Mouse (Mus musculus): ENCODE results near the gene Olfr1368. TPM values are rescaled to one million over a fixed set of nuclear protein-coding genes. Genes with fewer than 3 reads are reported as not detected.
A peak's percentile ranks its signal among the peaks of the same experiment; 100 is the strongest.

Gene Olfr1368
- not detected in 2 replicates for polyA plus RNA-seq (2015; fragmentation: Nextera tagmentation; extraction: Ambion mirVana)

GRCm38 (mm10) chr13:21145767-21146166 lies at the start of gene Olfr1368:
TSS of gene Olfr1368 (minus strand) at chr13:21145867.
- no peaks in the 10 kb centered on the region for H3K27me3 ChIP-seq (ENCODE audit: control insufficient read depth, insufficient read depth, low read depth, low read length)
- no peak within 1 kb of the TSS for H3K4me3 ChIP-seq (ENCODE audit: low read length)
- WGBS, result 65% methylated on average over 4 of the region's 4 CpGs
- no peak within 1 kb of the TSS for H3K27ac ChIP-seq (ENCODE audit: low read length)
- H3K4me2 ChIP-seq (ENCODE audit: low read depth, low read length), result no peak within 1 kb of the TSS
- H3K4me1 ChIP-seq (replicated peaks; ENCODE audit: control insufficient read depth, insufficient read depth, low read length), result no peaks in the 10 kb centered on the region
- no peak within 1 kb of the TSS for H3K9ac ChIP-seq (ENCODE audit: low read length)
- no peaks in the 10 kb centered on the region for H3K36me3 ChIP-seq (ENCODE audit: control insufficient read depth, insufficient read depth, low read length)
- ATAC-seq (ENCODE audit: low read depth), result no peak
- no peaks in the 10 kb centered on the region for H3K9me3 ChIP-seq (ENCODE audit: control insufficient read depth, low read length)

DNA sequence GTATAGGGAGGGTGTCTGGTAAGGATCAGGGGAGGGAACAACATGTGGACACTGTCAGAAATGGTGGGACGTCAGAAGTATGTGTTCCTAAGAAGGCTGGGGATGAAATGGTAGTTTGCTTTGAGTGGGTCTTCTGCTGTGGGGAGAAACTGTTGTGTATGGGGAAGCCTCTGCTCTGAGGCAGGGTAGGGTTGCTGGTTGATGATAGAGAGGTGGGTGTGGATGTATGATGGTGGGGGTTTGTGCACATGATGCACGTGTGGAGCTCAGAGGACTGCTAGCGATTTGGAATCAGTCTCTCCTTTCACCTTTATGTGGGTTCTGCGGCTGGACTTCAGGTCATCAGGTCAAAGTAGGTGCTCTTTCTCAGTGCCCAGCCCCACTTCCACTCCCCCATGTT lies 39.9 kb upstream of the Olfr1368 start:
- H3K4me1 ChIP-seq (replicated peaks; ENCODE audit: control insufficient read depth, insufficient read depth, low read length), result peaks cover 10% of the 10 kb centered on the region
- ATAC-seq (ENCODE audit: low read depth), result no peak
- peaks cover 44% of the 10 kb centered on the region for H3K36me3 ChIP-seq (ENCODE audit: control insufficient read depth, insufficient read depth, low read length)
- H3K4me3 ChIP-seq (ENCODE audit: low read length), result no peak overlapping the region
- 83% methylated on average over 4 of the region's 4 CpGs for WGBS
- H3K27ac ChIP-seq (ENCODE audit: low read length), result no peak overlapping the region
- no peaks in the 10 kb centered on the region for H3K27me3 ChIP-seq (ENCODE audit: control insufficient read depth, insufficient read depth, low read depth, low read length)
- H3K9me3 ChIP-seq (ENCODE audit: control insufficient read depth, low read length), result no peaks in the 10 kb centered on the region
- H3K4me2 ChIP-seq (ENCODE audit: low read depth, low read length), result no peak overlapping the region
- H3K9ac ChIP-seq (ENCODE audit: low read length), result no peak overlapping the region

- Histone ChIP-seq H3K27me3 (ENCODE audit: control insufficient read depth, insufficient read depth, low read depth, low read length) (no peaks in the 10 kb centered on the region), H3K36me3 (ENCODE audit: control insufficient read depth, insufficient read depth, low read length) (peaks cover 27% of the 10 kb centered on the region), H3K9ac (ENCODE audit: low read length) (no peak overlapping the region), H3K4me2 (ENCODE audit: low read depth, low read length) (no peak overlapping the region), H3K27ac (ENCODE audit: low read length) (no peak overlapping the region), H3K4me1 (replicated peaks; ENCODE audit: control insufficient read depth, insufficient read depth, low read length) (peaks cover 16% of the 10 kb centered on the region), H3K9me3 (ENCODE audit: control insufficient read depth, low read length) (no peaks in the 10 kb centered on the region), H3K4me3 (ENCODE audit: low read length) (no peak overlapping the region)
- no peak for ATAC-seq (ENCODE audit: low read depth)
- WGBS, result 79% methylated on average over 7 of the region's 7 CpGs
These were observed 38.0 kb upstream of the Olfr1368 start for GRCm38 (mm10) chr13:21183661-21184060.

DNA sequence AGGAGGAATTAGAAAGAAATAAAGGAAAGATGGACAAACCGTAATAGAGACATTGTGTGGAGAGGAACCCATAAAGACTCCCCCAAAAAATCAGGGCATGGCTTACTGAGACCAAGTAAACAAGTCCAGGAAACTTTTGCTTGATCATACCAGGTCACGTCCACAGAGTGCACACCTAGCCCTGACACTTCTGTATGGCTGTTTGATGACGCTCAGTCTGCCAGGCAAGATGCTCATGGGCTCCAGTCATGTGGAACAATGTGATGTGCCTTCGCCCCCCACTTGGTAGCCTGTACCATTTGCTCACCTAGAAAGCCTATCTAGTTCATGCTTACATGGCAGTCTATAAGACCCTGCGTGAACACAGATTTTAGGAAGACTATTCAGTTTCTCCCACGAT lies 37.4 kb upstream of the Olfr1368 start:
- Histone ChIP-seq H3K27me3 (ENCODE audit: control insufficient read depth, insufficient read depth, low read depth, low read length) (no peaks in the 10 kb centered on the region), H3K4me3 (ENCODE audit: low read length) (no peak overlapping the region), H3K4me1 (replicated peaks; ENCODE audit: control insufficient read depth, insufficient read depth, low read length) (peaks cover 20% of the 10 kb centered on the region), H3K36me3 (ENCODE audit: control insufficient read depth, insufficient read depth, low read length) (peaks cover 23% of the 10 kb centered on the region), H3K9me3 (ENCODE audit: control insufficient read depth, low read length) (no peaks in the 10 kb centered on the region), H3K4me2 (ENCODE audit: low read depth, low read length) (no peak overlapping the region), H3K27ac (ENCODE audit: low read length) (no peak overlapping the region), H3K9ac (ENCODE audit: low read length) (no peak overlapping the region)
- no peak for ATAC-seq (ENCODE audit: low read depth)
- WGBS, result 90% methylated on average over 6 of the region's 6 CpGs

DNA sequence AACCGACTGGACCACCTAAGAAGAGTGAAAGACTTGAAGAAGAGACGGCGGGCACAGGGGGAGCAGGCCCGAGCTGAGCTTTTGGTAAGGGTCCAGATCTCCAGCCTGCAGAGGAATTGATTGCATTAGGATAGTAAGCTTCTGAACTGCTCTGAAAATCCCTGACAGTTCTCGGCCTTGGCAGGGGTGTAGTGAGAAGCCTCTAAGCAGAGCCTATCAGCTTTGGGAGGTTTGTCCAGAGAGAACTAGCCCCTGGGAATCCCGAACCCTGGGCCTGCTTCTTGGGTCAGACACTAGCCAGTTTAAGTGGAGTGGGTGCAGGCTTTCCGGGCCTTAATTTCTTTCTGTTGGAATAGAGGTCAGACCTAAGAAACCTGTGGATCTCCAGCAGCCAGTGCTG lies 36.3 kb upstream of the Olfr1368 start:
- Histone ChIP-seq H3K4me1 (replicated peaks; ENCODE audit: control insufficient read depth, insufficient read depth, low read length) (peaks cover 22% of the 10 kb centered on the region), H3K36me3 (ENCODE audit: control insufficient read depth, insufficient read depth, low read length) (peaks cover 16% of the 10 kb centered on the region), H3K9ac (ENCODE audit: low read length) (peak overlapping the region; percentile 57), H3K4me2 (ENCODE audit: low read depth, low read length) (peak overlapping the region; percentile 91), H3K4me3 (ENCODE audit: low read length) (peak overlapping the region; percentile 100), H3K27ac (ENCODE audit: low read length) (no peak overlapping the region), H3K27me3 (ENCODE audit: control insufficient read depth, insufficient read depth, low read depth, low read length) (no peaks in the 10 kb centered on the region), H3K9me3 (ENCODE audit: control insufficient read depth, low read length) (no peaks in the 10 kb centered on the region)
- 53% methylated on average over 7 of the region's 7 CpGs for WGBS
- no peak for ATAC-seq (ENCODE audit: low read depth)

DNA sequence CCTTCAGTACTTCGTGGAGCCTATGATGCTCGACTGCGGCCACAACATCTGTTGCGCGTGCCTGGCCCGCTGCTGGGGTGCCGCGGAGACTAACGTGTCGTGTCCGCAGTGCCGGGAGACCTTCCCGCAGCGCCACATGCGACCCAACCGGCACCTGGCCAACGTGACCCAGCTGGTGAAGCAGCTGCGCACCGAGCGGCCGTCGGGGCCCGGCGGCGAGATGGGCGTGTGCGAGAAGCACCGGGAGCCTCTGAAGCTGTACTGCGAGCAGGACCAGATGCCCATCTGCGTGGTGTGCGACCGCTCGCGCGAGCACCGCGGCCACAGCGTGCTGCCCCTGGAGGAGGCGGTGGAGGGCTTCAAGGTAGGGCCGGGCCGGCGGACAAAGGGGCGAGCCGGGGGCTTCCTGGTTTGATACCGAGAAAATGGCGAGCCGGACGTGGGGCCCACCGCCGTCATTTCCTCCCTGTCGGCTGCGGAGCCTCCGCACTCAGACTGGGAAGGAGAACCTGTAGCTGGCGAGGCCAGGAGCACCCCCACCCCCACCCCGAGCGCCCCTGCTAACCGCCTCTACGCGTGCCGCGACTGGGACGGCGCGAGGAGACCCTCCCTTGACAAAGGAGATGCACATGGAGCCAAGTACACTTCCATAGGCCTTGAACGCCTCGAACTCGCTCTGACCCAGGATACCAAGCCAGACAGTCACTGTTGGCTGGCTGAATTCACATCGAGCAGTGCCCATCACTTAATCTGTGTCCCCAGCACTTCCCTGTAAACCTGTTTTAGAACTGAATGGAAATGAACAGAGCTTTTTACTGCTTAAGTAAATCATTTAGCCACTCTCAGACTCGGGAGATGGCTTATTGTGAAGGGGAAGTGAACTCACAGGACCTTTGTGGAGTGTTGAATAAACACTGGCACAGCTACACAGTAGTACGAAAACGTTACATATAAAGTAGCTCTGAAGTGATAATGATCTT lies 35.2 kb upstream of the Olfr1368 start:
- Histone ChIP-seq H3K36me3 (ENCODE audit: control insufficient read depth, insufficient read depth, low read length) (peaks cover 16% of the 10 kb centered on the region), H3K4me3 (ENCODE audit: low read length) (peak overlapping the region; percentile 100), H3K4me1 (replicated peaks; ENCODE audit: control insufficient read depth, insufficient read depth, low read length) (peaks cover 22% of the 10 kb centered on the region), H3K27me3 (ENCODE audit: control insufficient read depth, insufficient read depth, low read depth, low read length) (no peaks in the 10 kb centered on the region), H3K9ac (ENCODE audit: low read length) (peak overlapping the region; percentile 89), H3K4me2 (ENCODE audit: low read depth, low read length) (peak overlapping the region; percentile 91), H3K9me3 (ENCODE audit: control insufficient read depth, low read length) (no peaks in the 10 kb centered on the region), H3K27ac (ENCODE audit: low read length) (peak overlapping the region; percentile 94)
- ATAC-seq (ENCODE audit: low read depth), result peak; percentile 26
- WGBS, result under 1% methylated on average over 66 of the region's 71 CpGs

DNA sequence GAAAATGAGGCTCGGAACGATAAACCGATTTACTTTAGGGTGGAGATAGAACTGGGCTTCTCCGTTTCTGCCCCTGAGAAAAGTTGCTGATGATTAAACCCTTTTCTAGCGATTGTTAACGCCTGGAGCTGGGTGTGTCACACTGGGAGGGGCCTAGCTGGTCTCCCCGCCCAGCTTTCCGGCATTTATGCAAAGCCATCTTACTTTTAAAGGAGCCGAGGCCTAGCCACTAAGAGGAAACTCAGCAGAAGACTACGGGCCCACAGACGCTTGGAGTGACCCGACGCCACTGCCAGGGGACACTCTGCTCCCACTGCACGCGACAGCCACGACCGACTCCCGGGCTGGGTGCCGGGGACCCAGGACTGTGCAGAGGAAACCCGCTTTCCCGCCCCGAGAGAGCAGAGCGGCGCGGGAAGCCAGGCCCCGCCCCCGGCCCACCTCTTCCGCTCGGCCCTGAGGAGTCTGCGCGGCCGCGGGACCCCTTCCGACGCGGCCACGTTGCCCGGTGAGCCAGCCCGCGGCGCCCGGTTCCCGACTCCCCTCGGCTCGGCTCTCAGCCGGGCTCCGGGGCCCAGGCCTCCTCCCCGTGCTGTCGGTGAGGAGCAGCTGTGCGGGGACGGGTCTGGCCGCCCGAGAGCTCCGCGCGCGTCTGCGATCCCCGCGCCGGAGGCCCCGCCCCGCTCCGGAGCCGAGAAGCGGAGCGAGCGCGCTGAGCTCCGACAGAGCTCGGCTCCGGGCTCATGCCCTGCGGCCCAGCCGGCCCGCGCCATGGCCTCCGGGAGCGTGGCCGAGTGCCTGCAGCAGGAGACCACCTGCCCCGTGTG lies 34.3 kb upstream of the Olfr1368 start:
- peaks cover 22% of the 10 kb centered on the region for H3K4me1 ChIP-seq (replicated peaks; ENCODE audit: control insufficient read depth, insufficient read depth, low read length)
- H3K27me3 ChIP-seq (ENCODE audit: control insufficient read depth, insufficient read depth, low read depth, low read length), result no peaks in the 10 kb centered on the region
- peaks cover 16% of the 10 kb centered on the region for H3K36me3 ChIP-seq (ENCODE audit: control insufficient read depth, insufficient read depth, low read length)
- peak overlapping the region; percentile 100 for H3K4me3 ChIP-seq (ENCODE audit: low read length)
- peak overlapping the region; percentile 89 for H3K9ac ChIP-seq (ENCODE audit: low read length)
- peak overlapping the region; percentile 91 for H3K4me2 ChIP-seq (ENCODE audit: low read depth, low read length)
- no peaks in the 10 kb centered on the region for H3K9me3 ChIP-seq (ENCODE audit: control insufficient read depth, low read length)
- peak; percentile 95 for ATAC-seq (ENCODE audit: low read depth)
- H3K27ac ChIP-seq (ENCODE audit: low read length), result peak overlapping the region; percentile 94
- WGBS, result under 1% methylated on average over 80 of the region's 80 CpGs

DNA sequence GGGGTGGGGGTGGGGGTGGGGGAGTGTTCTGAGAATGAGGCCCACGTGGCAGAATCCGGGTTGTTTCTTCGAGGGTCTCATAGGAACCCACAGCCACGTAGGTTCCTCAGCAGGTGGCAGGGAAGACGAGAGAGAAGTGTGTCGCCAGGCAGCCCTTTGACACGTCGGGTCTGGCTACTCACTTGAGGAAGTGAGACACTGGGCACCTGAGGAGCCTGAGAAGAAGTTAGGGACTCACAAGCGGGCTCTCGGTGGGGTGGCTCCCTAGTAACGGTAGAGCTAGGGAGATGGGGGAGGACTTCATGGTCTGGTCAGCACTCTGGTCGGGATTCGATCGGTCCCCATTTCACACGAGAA lies 33.7 kb upstream of the Olfr1368 start, which contains the start of gene Trim27:
Trim27 (plus strand) TSS at position 79 of the 357 bp plus-strand sequence.
- Histone ChIP-seq H3K4me1 (replicated peaks; ENCODE audit: control insufficient read depth, insufficient read depth, low read length) (peaks cover 22% of the 10 kb centered on the region), H3K4me2 (ENCODE audit: low read depth, low read length) (peak within 1 kb of the TSS; percentile 91), H3K4me3 (ENCODE audit: low read length) (peak within 1 kb of the TSS; percentile 100), H3K27me3 (ENCODE audit: control insufficient read depth, insufficient read depth, low read depth, low read length) (no peaks in the 10 kb centered on the region), H3K9me3 (ENCODE audit: control insufficient read depth, low read length) (no peaks in the 10 kb centered on the region), H3K36me3 (ENCODE audit: control insufficient read depth, insufficient read depth, low read length) (peaks cover 16% of the 10 kb centered on the region), H3K27ac (ENCODE audit: low read length) (peak within 1 kb of the TSS; percentile 94), H3K9ac (ENCODE audit: low read length) (peak within 1 kb of the TSS; percentile 89)
- ATAC-seq (ENCODE audit: low read depth), result peak; percentile 37
- WGBS, result under 1% methylated on average over 15 of the region's 15 CpGs

- no peaks in the 10 kb centered on the region for H3K27me3 ChIP-seq (ENCODE audit: control insufficient read depth, insufficient read depth, low read depth, low read length)
- no peak overlapping the region; the same call in 1 of the 2 replicates for H3K27ac ChIP-seq (ENCODE audit: low read length)
- H3K4me1 ChIP-seq (replicated peaks; ENCODE audit: control insufficient read depth, insufficient read depth, low read length), result peaks cover 23% of the 10 kb centered on the region
- H3K4me2 ChIP-seq (ENCODE audit: low read depth, low read length), result peak overlapping the region; percentile 91; the same call in 1 of the 2 replicates
- no peak overlapping the region for H3K4me3 ChIP-seq (ENCODE audit: low read length)
- no peak for ATAC-seq (ENCODE audit: low read depth)
- peaks cover 7% of the 10 kb centered on the region for H3K36me3 ChIP-seq (ENCODE audit: control insufficient read depth, insufficient read depth, low read length)
- no peaks in the 10 kb centered on the region for H3K9me3 ChIP-seq (ENCODE audit: control insufficient read depth, low read length)
- 80% methylated on average over 5 of the region's 5 CpGs for WGBS
- H3K9ac ChIP-seq (ENCODE audit: low read length), result no peak overlapping the region
These were observed 32.7 kb upstream of the Olfr1368 start for GRCm38 (mm10) chr13:21178364-21178763.

Data from lung, embryonic 16.5 days (tissue).